Mouse (Mus musculus) heart, postnatal 10 days (tissue): ENCODE measurements around the gene Mapt. TPM values are rescaled to one million over a fixed set of nuclear protein-coding genes. Genes with fewer than 3 reads are reported as not detected.

Experiments used
- DNase-seq, 2 experiments: peaks; one replicate each; pipeline ENCODE4 v3.0.0; 2021
- intact Hi-C: fragments of 180-260 bp; cut with DNase I; formaldehyde crosslinking; loops from one replicate; pipeline ENCODE4 v1.15.1; 2025
- microRNA-seq, 2 experiments: library from miRNA; unstranded; fragments of <30 nt; microRNA quantifications; one replicate each; pipeline ENCODE4 v1.2.0; 2022
- total RNA-seq, 2 experiments: library from RNA; stranded (reverse); gene quantifications; 2 replicates each; pipeline ENCODE4 v1.2.3; 2021

The Mapt gene
- total RNA-seq, 2 experiments from 2014 or later, result 40.7 to 52.8 TPM

DNA sequence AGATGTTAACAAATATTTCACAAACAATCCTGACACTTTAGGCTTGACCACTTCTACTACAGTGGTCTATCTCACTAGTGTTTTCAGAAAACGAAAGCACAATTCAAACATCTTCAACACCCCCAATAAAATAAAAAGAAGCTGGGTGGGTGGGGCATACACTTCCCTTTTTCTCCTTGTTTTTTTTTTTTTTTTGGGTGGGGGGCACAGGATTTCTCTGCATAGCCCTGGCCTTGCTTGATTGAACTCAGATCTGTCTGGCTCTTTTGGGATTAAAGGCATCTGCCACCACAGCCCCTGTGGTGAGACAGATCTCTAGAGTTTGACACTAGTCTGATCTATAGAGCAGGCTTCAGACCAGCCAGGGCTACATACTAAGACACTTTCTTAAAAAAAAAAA is 131.5 kb downstream of the Mapt start:
- no peak for DNase-seq
- intact Hi-C loops, result no loop called here

DNA sequence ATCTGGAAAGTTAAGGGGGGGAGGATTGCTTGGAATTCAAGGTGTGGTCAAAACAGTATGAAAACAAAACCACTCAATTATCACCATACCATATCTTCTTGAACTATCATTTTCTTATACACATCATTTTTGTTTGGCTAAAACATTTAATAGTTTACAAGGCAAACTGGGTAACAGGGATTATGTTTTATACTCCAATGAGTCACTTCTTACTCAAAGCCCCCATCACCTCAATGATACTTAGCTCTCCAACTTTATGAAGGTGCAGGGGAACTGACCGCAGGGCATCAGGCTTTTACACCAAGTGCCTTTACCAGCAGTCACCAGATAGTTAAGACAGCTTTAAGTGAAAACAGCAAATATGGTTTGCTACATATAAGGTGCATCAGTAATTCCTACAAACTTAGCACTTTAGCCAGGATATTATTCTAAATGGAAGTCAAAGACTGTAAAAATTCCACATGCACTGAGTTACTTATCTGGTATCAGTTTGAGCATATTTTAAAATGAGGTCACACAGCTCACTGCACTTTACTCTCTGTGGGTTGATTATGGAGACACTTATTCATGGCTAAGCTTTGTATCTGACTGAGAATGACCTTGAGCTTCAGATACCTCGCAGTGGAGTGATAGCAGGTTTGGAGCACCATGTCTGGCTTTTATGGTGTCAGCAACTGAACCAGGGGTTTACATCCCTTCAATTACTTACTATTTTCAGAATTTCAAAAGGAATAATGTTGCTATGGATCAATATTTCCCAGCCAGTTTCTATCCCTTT is 132.8 kb downstream of the Mapt start:
- DNase-seq, result no peak
- intact Hi-C loops, result no loop called here

DNA sequence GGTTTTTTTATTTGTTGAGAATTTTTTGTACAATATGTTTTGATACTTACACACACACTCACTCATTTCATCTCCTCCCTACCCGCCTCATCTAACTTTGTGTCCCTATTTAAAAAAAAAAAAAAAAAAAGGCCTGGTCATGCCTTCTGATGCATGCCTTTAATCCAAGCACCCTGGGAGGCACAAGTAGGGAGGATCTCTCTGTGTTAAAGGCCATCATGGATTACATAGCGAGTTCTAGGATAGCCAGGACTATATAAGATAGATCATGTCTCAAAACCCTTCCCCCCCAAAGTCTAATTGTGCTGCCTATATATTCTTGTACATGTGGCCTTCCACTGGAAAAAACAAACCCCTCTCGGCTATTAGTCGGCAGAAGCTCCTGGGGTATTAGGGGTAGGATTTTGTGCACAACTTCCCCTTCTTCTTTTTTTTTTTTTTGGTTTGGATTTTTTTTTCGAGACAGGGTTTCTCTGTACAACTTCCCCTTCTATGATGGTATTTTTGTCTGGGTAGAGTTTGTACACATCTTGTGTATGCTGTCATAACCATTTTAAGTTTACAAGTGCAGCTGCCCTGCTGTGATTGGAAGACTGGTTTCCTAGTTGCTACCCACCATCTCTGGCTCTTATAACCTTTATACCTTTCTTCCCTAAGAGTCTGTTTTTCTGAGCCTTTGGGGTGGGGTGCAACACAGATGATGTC is 136.4 kb downstream of the Mapt start:
- DNase-seq, result no peak
- intact Hi-C loops, result no loop called here

DNA sequence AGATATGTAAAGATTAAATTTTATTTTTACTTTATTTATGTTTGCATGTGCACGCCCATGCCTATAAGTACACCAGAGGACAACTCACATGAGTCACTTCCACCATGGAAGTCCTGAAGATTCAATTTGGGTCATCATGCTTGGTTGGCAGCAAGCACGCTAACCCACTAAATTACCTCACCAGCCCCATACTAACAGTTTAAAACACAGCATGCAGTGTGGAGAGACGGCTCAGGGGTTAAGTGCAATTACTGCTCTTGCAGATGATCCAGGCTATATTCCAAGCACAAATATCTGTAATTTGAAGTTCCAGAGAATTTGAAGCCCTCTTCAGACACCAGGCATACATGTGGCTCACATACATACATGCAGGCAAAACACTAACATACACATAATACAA is 145.1 kb downstream of the Mapt start:
- no peak for DNase-seq
- intact Hi-C loops, result no loop called here

DNA sequence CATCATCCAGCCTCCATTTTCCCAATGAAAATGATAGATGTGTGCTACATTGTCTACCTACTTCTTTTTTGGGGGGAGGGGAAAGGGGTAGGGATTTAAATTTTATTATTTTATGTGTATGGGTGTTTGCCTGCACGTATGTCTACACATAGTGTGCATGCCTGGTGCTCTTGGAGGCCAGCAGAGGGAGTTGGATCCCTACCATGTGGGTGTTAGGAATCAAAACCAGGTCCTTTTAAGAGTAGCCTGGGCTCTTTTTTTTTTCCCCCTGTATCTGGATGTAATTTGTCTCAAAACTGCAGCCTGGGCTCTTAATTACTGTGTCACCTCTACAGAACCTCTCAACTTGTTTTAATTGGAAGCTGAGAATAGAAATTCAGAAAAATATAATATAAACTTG is 148.4 kb downstream of the Mapt start:
- peak; percentile 14 to 23 for DNase-seq
- intact Hi-C loops, result loop anchor here (5.0 kb wide), 1 partner anchor 63 kb away; no protein-coding TSS in a partner anchor

Small RNAs within 50 kb of the gene (microRNA-seq; reads per million reads assigned to microRNA genes)
- gene Gm47310, result 0 reads per million in 2 experiments

Other genes starting within 250 kb of the Mapt start
- not detected for gene Crhr1, start 98.5 kb upstream of the Mapt start, total RNA-seq
- not detected for gene Sppl2c, start 45.1 kb upstream of the Mapt start, total RNA-seq
- 10 to 100 TPM; 34.4 to 37.4 TPM for gene Kansl1, start 237.5 kb downstream of the Mapt start, total RNA-seq